In genomic region chr11:21178343-21178742, GRCm38 (mm10) we compare ENCODE assay signal across 9 mouse cellular contexts.
DNase-seq lines count a peak whose midpoint lies in the region; ATAC-seq and TF ChIP-seq lines count a peak whose summit lies in the region.
"Had no signal": no experiment of that assay in that cellular context is flagged by ENCODE, and none has a peak within 500 bp of the region (broad histone marks: within the 10 kb centered on the region; RNA-seq: fewer than 3 reads in every experiment).

No protein-coding gene starts in this region.

- TF ChIP-seq POLR2A in lung, adult 2 months (IDR thresholded peaks at IDR 0.05; ENCODE audit: borderline replicate concordance, extremely low read depth, low read depth, low read length), result no peak

- no peak overlapping the region for H3K4me3 ChIP-seq in midbrain, postnatal 0 days (ENCODE audit: low read depth, low read length)
- no peak overlapping the region for H3K4me3 ChIP-seq in midbrain, embryonic 11.5 days (ENCODE audit: low read depth, low read length)
- no peak overlapping the region for H3K4me3 ChIP-seq in lung, adult 2 months (replicated peaks; ENCODE audit: extremely low read depth, low read depth, low read length)
- H3K4me3 ChIP-seq in stomach, postnatal 0 days (ENCODE audit: low read depth, low read length), result no peak overlapping the region
- H3K4me3 ChIP-seq: limb, embryonic 13.5 days had no signal

- H3K4me2 ChIP-seq in midbrain, postnatal 0 days (ENCODE audit: low read depth, low read length, poor library complexity, severe bottlenecking), result no peak overlapping the region
- no peak overlapping the region for H3K4me2 ChIP-seq in midbrain, embryonic 11.5 days
- no peak overlapping the region for H3K4me2 ChIP-seq in stomach, postnatal 0 days (replicated peaks; ENCODE audit: low read depth)
- H3K4me2 ChIP-seq: limb, embryonic 13.5 days had no signal

- WGBS in midbrain, postnatal 0 days, result 45% methylated on average over 4 of the region's 4 CpGs
- 69% methylated on average over 4 of the region's 4 CpGs for WGBS in midbrain, embryonic 11.5 days
- WGBS in lung, adult 2 months, result 22% methylated on average over 4 of the region's 4 CpGs
- WGBS in stomach, postnatal 0 days, result 24% methylated on average over 4 of the region's 4 CpGs

- no peak overlapping the region for H3K27ac ChIP-seq in midbrain, postnatal 0 days (ENCODE audit: low read depth, low read length)
- no peak overlapping the region for H3K27ac ChIP-seq in midbrain, embryonic 11.5 days (ENCODE audit: low read depth, low read length)
- no peak overlapping the region for H3K27ac ChIP-seq in stomach, postnatal 0 days (replicated peaks)
- H3K27ac ChIP-seq: limb, embryonic 13.5 days had no signal

- H3K9ac ChIP-seq in midbrain, postnatal 0 days (replicated peaks; ENCODE audit: low read length, poor library complexity, severe bottlenecking), result no peak overlapping the region
- H3K9ac ChIP-seq in midbrain, embryonic 11.5 days (ENCODE audit: low read length), result no peak overlapping the region
- H3K9ac ChIP-seq in stomach, postnatal 0 days (ENCODE audit: low read length), result no peak overlapping the region
- H3K9ac ChIP-seq: limb, embryonic 13.5 days had no signal

- no peaks in the 10 kb centered on the region for H3K36me3 ChIP-seq in midbrain, postnatal 0 days (ENCODE audit: insufficient read depth, low read length)
- no peaks in the 10 kb centered on the region for H3K36me3 ChIP-seq in midbrain, embryonic 11.5 days (ENCODE audit: control insufficient read depth, insufficient read depth, low read length)
- H3K36me3 ChIP-seq in stomach, postnatal 0 days (ENCODE audit: control insufficient read depth, insufficient read depth, low read length), result no peaks in the 10 kb centered on the region
- H3K36me3 ChIP-seq: limb, embryonic 13.5 days had no signal

- H3K27me3 ChIP-seq in midbrain, postnatal 0 days (ENCODE audit: insufficient read depth, low read length), result no peaks in the 10 kb centered on the region
- H3K27me3 ChIP-seq in midbrain, embryonic 11.5 days (ENCODE audit: control insufficient read depth, insufficient read depth, low read length), result no peaks in the 10 kb centered on the region
- H3K27me3 ChIP-seq in stomach, postnatal 0 days (ENCODE audit: control insufficient read depth, insufficient read depth, low read length), result no peaks in the 10 kb centered on the region
- H3K27me3 ChIP-seq: limb, embryonic 13.5 days had no signal

- no peak for TF ChIP-seq EP300 in stomach, postnatal 0 days (optimal IDR thresholded peaks at IDR 0.05)

- peak; percentile 56 for ATAC-seq in midbrain, postnatal 0 days (ENCODE audit: low FRiP score)
- no peak for ATAC-seq in midbrain, embryonic 11.5 days (ENCODE audit: low FRiP score)
- peak; percentile 10 for ATAC-seq in inflammation-experienced regulatory T-cells, adult 6 months
- no peak; the same call in 1 of the 2 replicates for ATAC-seq in stomach, postnatal 0 days (ENCODE audit: low FRiP score, low TSS enrichment)

- H3K9me3 ChIP-seq in midbrain, postnatal 0 days (ENCODE audit: low read length), result no peaks in the 10 kb centered on the region
- no peaks in the 10 kb centered on the region for H3K9me3 ChIP-seq in midbrain, embryonic 11.5 days (ENCODE audit: control insufficient read depth, low read length)
- H3K9me3 ChIP-seq in stomach, postnatal 0 days (ENCODE audit: control insufficient read depth, low read length), result no peaks in the 10 kb centered on the region
- H3K9me3 ChIP-seq: limb, embryonic 13.5 days had no signal

- peak; percentile 90 for TF ChIP-seq CTCF in midbrain, postnatal 0 days (IDR thresholded peaks at IDR 0.05)
- TF ChIP-seq CTCF in lung, adult 2 months (IDR thresholded peaks at IDR 0.05; ENCODE audit: insufficient read depth, low read length), result peak; percentile 61
- TF ChIP-seq CTCF in stomach, postnatal 0 days (IDR thresholded peaks at IDR 0.05; ENCODE audit: low read depth), result peak; percentile 90

- DNase-seq in adrenal gland, adult (ENCODE audit: inconsistent age in 2 of 2, low spot score in 1 of 2), result peak; percentile 14 to 77
- DNase-seq in adrenal gland, postnatal 4 days (ENCODE audit: low spot score in 2 of 2), result no peak
- DNase-seq in midbrain, postnatal 0 days (ENCODE audit: low spot score), result peak; percentile 74
- no peak for DNase-seq in midbrain, embryonic 11.5 days (ENCODE audit: low spot score, missing footprints)
- DNase-seq in cerebellum, adult 11 months, result peak; percentile 7
- DNase-seq in lung, adult 2 months, result peak; percentile 33
- DNase-seq in stomach, postnatal 0 days (ENCODE audit: low spot score), result peak; percentile 59

- no peaks in the 10 kb centered on the region for H3K4me1 ChIP-seq in midbrain, postnatal 0 days (ENCODE audit: insufficient read depth, low read length)
- no peaks in the 10 kb centered on the region for H3K4me1 ChIP-seq in midbrain, embryonic 11.5 days (ENCODE audit: control insufficient read depth, insufficient read depth, low read length)
- H3K4me1 ChIP-seq in lung, adult 2 months (ENCODE audit: control insufficient read depth, insufficient read depth, low read length), result peaks cover 5% of the 10 kb centered on the region
- H3K4me1 ChIP-seq in stomach, postnatal 0 days (replicated peaks; ENCODE audit: control insufficient read depth, insufficient read depth), result no peaks in the 10 kb centered on the region

Comparison
In these comparisons a context has a peak if more than half of its experiments do, and no peak if none do; other contexts are left out.
1. DNase-seq: peak in adrenal gland, adult (2 of 2), midbrain, postnatal 0 days (single experiment), cerebellum, adult 11 months (single experiment), lung, adult 2 months (single experiment) and stomach, postnatal 0 days (single experiment); none in adrenal gland, postnatal 4 days (0 of 2) and midbrain, embryonic 11.5 days (single experiment).
2. ATAC-seq: peak in midbrain, postnatal 0 days (single experiment) and inflammation-experienced regulatory T-cells, adult 6 months (single experiment); none in midbrain, embryonic 11.5 days (single experiment) and stomach, postnatal 0 days (single experiment).
3. Peak in every context shown above with its lines, with median percentiles within 50 percentile points of each other: CTCF ChIP-seq.